Mouse (Mus musculus) left cerebral cortex, adult 18-20 months (tissue): ENCODE data around the gene Dnajc6. TPM values are rescaled to one million over a fixed set of nuclear protein-coding genes. Genes with fewer than 3 reads are reported as not detected.
A peak's percentile ranks its signal among the peaks of the same experiment; 100 is the strongest.

ENCODE experiments used
- DNase-seq, 2 experiments: peaks; one replicate each; pipeline ENCODE4 v3.0.0; 2021 to 2022; ENCODE audit warnings: low spot score in 2 of 2, mixed read lengths in 1 of 2
- total RNA-seq, 2 experiments: library from RNA; stranded (reverse); gene quantifications; 2 replicates each; pipeline ENCODE4 v1.2.3; 2021

The Dnajc6 gene
- total RNA-seq, 2 experiments from 2014 or later: 306 to 307 TPM

DNA sequence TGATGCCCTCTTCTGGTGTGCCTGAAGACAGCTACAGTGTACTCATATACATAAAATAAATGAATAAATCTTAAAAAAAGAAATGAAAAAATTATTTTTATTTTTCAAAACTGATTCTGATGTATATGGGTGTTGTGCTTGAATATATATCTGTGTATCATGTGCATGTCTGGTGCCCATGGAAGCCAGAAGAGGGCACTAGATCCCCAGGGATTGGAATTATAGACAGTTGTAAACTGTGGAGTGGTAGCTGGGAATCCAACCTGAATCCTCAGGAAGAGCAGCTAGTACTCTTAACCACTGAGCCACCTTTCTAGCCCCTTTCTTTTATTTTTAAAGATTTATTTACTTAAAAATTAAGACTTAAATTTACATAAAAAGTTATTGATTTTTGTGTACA lies 9.9 kb downstream of the Dnajc6 start:
- no peak for DNase-seq

DNA sequence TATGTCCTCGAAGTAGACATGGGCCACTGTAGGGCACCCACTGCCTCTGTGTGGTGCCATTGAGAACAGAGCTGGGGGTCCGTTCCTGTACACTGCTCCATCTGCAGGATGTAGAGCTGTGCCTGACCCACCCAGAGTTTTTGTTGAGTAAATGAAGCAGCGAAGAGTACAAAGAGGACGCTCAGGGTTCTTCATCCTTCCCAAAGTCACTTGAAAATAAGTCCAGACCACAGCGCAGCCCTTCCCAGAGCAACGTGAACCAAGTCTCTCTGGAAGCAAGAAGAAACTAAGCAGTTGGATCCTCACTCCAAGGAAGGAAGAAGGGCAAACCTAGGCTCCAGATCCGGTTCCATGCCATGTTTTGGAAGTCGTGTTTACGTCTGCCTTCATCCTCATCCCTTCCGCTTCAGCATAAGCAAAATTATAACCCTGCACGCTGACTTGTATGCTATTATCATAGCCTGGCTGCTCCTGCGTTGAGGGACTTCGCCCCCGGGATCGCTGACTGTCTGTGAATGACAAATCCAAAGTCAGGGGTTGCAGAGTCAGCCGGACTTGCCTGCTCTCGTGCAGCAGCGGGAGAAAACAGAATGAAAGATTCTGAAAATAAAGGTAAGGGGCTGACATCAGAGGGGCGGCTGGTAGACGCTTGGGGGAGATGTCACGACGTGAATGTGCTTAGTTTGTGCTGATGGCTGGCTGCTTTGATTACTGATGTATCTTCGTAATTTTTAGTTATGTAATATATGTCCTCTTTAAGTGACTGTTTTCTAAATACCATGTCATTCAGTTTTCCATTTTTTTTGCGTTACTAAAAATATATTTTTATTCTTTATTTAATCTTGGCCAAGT lies 11.3 kb downstream of the Dnajc6 start:
- DNase-seq: peak; percentile 88

GRCm38 (mm10) chr4:101508431-101508830 lies 12.0 kb downstream of the Dnajc6 start:
- DNase-seq: no peak

GRCm38 (mm10) chr4:101508851-101509577 lies 12.6 kb downstream of the Dnajc6 start:
- DNase-seq: peak; percentile 39 to 47

DNA sequence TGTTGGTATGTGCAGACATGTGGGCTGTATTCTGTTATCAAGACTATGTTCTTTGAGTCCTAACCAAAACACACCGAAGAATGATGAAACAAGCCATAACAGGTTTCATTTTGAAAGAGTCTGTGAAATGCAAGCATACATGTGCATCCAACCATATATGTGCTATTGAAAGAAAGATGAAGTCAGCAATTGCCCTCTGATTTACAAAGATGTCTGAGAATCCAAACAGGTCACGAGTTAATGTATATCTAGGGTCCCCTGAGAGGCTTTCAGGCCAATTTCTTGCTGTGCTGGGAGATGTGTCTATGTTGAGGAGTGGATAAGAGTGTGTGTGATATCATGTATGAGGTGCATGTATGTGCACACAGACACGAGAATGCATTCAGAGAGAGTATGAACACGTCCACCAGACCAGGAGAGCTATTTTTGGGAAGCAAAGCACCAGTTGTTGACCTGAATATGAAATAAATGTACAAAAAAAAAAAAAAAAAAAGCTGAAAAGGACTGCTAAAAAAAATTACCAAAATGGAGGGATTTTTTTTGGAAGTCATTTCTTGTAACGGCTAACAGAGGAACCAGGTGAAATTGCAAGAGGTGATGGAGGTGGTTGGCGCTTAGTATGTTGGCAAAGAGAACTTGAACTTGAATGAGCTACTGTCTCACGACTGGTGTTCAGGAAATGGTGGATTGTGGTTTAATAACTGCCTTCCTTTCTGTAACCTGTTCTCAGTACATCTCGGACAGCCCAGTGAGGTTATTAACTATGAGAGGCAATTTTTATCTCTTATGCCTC lies 13.9 kb downstream of the Dnajc6 start:
- DNase-seq: no peak

- DNase-seq: no peak
These were observed 14.4 kb downstream of the Dnajc6 start for GRCm38 (mm10) chr4:101510904-101511210.

DNA sequence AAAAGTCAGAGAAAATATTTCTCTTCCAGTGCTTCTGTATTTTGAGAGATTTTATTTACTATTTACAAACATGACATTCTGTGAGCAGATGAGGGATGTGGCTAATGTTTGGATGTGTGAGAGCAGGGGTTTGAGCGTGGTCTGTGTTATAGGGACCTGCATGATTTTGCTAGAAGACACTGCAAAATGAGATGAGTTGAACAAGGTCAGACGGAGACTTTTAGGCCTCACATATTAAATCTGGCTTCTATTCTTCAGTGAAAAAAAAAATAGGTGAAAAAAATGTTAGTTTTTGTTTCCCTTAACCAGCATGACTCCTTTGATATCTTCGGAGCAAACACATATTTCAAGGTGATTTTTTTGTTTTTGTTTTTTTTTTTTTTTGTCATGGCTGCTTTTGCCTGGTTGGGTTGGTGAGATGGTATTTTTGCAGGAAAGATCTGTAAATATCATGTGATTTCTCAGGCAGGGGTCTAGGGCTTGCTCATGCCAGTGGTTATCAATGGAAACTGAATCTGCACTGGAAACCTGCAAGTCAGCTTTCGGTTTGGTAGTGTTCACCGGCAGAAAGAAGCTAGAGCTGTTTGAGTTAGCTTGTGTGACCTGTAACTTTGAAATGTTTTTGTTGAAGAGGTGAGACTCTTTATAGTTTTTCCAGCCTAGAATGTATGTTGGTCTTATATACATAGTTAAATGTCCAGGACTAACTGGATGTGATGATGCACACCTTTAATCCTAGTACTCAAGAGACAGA lies 15.5 kb downstream of the Dnajc6 start:
- DNase-seq: no peak

DNA sequence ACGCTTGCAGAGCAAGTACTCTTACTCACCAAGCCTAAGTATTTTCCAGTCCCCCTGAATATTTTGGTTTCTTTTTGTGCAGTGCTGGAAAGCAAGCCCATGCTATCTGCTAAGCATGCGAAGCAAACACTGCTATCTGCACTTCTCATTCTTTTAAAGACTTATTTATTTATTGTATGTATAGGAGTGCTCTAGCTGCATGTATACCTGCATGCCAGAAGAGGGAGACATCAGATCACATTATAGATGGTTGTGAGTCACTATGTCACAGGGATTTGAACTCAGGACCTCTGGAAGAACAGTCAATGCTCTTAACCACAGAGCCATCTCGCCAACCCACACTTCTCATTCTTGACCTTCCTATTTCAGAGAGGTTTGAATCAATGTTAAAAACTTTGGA lies 16.8 kb downstream of the Dnajc6 start:
- DNase-seq: no peak

DNA sequence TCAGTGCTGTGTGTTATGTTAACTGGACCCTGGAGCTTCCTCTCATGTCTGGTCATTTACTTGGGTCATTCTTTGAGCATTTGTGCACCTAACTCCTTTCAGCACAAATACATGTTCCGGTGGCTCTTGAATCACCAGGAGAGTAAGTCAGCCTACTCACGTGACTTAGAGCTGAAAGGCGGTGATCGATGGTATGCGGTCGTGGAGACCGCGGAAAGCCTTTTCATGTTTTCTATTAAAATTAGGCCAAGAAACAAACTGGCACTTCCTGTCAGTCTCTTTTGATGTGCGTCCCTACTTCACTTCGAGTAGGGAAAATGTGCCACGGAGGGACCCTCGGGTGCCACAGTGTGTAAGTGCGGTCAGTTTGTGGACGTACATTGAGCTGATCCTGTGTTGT lies 19.4 kb downstream of the Dnajc6 start:
- DNase-seq: no peak

DNA sequence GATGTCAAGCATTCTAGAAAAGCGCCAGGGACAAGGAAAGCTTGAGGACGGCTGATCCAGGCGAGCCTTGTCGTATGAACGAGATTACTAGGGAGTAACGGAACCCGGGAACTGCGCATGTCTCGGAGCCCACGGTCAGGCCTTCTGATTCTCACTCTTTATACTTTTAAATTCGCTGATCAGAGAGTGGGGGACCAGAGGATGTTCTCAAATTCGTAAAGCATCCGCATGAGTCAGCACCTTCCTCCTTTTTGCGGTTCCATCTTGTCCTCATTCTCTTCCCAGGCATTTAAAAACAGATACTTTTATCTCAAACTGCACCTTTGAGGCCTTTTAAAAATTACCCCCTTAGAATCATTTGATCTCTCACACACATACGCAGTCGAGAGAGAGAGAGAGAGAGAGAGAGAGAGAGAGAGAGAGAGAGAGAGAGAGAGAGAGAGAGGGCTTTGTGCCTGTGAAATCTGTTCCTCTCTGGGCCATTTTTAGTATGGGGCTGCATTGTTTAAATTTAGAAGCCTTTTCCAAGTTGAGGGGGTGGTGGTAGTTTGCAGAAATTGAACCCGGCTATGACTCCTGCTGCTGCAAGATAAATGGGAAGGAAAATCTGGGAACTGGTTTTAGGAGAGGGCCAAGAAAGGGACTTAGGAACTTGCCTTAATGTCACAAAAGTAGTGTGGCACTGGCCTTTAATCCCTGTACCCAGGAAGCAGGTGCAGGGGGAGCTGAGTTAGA lies 20.2 kb downstream of the Dnajc6 start:
- peak; percentile 42 to 57 for DNase-seq

GRCm38 (mm10) chr4:101531901-101532300 lies 35.5 kb downstream of the Dnajc6 start:
- no peak for DNase-seq

DNA sequence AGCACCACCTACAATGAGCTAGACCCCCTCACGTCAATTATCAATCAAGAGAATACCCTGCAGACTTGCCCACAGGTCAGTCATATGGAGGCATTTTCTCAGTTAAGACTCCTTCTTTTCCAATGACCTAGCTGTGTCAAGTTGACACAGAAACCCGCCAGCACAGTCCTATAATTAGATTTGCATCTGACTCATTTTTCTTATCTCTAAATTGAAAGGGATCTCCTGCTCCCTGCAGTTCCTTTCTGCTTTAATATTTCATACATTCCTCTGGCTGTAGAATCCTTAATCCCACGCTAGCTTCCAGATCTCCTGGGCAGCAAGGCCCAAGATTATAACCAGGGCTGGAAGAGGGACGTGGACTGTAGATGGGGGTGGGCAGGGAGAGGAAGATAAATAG lies 44.1 kb downstream of the Dnajc6 start:
- DNase-seq: no peak

- DNase-seq: no peak
These were observed 53.6 kb downstream of the Dnajc6 start for GRCm38 (mm10) chr4:101549958-101550591.

- DNase-seq: no peak
These were observed 54.3 kb downstream of the Dnajc6 start for GRCm38 (mm10) chr4:101550671-101551161.

DNA sequence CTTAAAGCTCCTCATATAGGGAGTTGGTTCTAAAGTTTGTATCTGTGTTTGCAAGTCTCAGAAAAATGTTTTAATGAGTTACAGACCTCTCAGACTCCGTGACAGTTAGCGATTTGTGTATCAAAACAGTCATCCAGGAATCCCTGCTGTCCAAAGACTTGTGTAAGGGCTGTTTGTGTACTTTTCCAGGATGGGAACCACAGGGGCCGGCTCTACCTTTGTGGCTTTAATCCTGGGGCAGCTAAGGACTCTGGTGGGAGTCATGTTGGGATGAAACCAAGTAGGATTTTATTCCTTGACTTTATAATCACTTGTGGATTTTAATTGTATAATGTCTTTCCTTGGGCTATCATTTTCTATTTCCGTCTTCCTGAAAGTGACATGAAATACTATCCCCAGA lies 55.0 kb downstream of the Dnajc6 start:
- DNase-seq: no peak

DNA sequence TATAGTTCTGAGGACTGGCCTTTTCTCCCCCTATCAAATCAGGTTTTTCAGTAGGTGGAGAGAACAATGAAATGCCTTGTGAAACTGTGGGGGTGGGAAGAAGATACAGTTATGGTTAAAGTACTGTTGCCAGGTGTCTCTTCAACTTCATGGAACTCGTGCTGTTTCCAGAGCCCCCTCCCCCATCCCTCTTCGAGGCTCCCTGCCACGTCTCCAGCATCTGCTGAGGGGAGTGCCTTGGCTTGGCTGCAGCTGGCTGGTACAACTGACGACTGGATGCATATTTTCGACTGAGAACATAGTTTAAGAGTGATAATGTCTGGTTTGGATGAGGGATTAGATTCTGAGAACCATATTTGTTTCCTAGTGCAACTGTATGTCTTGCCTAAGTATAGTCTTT lies 55.9 kb downstream of the Dnajc6 start:
- peak in 1 of 2 experiments; percentile 34 for DNase-seq

DNA sequence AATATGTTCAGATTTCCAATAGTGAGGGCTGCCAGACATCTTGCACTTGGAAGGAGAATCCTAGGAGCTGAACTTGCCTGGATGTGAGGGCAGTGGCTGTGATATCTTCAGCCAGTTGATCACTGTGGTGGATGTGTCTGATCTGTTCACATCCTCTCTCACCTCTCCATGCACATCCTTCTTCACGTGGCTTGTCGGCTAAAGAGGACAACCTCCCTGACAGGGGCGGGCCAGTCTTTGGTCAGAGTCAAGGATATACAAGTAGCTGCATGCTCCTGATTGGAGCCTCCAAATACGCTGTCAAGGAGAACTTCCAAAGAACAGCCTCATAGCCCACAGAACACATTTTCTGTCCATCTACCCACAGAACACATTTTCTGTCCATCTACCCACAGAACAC lies 58.6 kb downstream of the Dnajc6 start:
- DNase-seq: no peak

DNA sequence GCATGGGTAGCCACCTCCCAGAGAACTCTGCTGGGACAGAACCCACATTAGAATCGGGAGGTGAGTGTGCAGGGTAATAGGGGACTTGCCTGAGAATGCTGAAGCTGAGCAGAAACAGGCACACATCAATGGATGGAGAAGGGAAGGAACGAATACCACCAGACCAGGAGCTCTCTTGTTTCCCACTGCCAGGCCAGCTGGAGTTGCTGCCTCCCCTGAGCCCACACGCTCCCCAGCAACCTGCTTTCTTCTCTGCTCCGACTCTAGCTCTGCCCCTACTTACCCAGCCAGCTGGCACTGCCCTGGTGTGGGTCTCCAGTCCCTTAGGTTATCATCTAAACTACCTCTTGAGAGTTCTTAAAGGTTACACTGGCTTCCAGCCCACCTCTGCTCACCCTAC lies 63.7 kb downstream of the Dnajc6 start:
- peak in 1 of 2 experiments; percentile 21 for DNase-seq

DNA sequence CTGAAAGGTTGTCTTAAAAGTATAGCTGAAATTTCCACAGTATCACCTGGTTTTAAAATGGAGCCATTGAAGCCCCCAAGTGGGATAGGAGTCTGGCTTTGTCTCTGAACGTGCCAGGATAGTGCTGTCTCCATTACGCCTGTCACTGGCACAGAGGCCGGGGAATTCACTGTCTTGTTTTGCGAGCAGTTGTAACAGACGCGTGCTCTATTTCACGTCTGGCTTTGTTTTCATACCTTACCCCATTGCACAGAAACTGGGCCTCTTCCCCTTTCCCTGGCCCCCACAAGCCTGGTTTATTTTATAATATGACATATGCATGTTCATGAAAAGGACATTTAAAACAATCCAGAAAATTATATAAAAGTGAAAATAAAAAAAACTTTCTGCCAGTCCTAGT lies 66.4 kb downstream of the Dnajc6 start:
- no peak for DNase-seq

DNA sequence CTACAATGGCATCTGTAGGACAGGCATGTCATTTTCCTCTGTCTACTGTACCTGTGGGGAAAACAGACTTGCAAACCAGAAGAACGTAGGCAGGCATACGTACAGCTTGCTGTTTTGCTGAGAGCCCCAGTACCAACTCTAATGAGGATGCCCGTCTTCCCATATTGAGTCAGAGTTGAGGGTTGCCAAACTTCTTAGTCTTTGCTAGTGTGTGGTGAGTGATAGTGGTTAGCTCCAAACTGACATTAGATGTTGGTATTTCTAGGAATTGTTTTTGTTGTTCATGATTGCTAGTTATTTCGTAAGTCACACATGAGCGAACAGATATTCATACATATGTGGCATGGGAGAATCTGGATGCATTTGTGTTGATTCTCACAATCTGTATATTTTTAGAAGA lies 67.2 kb downstream of the Dnajc6 start:
- DNase-seq: no peak
